Mouse (Mus musculus): ENCODE results near the gene 4930435E12Rik.

GRCm38 (mm10) chr16:38772906-38773496, 55.5 kb downstream of the 4930435E12Rik start:
- no peak for TF ChIP-seq USF1 (IDR thresholded peaks at IDR 0.05; ENCODE audit: low read depth, low read length)
- TF ChIP-seq POLR2A (IDR thresholded peaks at IDR 0.05; ENCODE audit: control insufficient read depth in 1 of 2, insufficient read depth in 1 of 2, low read depth in 1 of 2, low read length in 2 of 2, poor library complexity in 1 of 2), result no peak
- TF ChIP-seq TCF12 (IDR thresholded peaks at IDR 0.05; ENCODE audit: low read depth, low read length), result no peak
- no peak for TF ChIP-seq CTCF (IDR thresholded peaks at IDR 0.05 in 2 of 3, conservative IDR thresholded peaks at IDR 0.05 in 1 of 3; ENCODE audit: control insufficient read depth in 1 of 3, insufficient read depth in 1 of 3, low read depth in 2 of 3, low read length in 3 of 3, poor library complexity in 1 of 3, severe bottlenecking in 1 of 3)
- TF ChIP-seq CHD1 (IDR thresholded peaks at IDR 0.05; ENCODE audit: low read depth, low read length), result no peak
- TF ChIP-seq MXI1 (IDR thresholded peaks at IDR 0.05; ENCODE audit: low read depth, low read length), result no peak

All from MEL (cell line).